Mouse (Mus musculus): ENCODE data around the gene Nutf2.
A peak's percentile ranks its signal among the peaks of the same experiment; 100 is the strongest.

The Nutf2 gene

DNA sequence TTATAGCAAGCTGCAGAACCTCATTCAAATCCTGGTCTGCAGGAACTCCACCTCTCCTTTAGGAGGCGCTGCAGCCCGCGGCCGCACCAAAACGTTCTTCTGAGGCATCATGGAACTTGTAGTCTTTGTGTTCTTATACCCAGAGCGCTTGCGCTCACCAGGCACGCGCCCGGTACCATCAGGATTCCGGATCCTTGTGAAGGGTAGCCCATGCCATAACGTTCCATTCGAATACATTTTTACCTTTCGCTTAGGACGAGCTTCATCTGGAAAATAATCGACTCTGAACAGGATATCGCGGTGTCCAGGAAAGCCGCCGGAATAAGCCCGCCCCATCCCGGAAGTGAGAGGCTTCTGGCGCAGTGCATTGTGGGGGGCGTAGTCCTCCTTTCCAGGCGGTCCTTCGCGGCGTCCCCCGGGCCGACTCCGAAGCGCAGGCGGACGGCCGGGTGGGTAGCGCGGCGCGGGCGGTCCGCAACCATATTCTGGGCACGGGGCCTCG lies 5.6 kb upstream of the Nutf2 start, which contains the start of gene Thap11:
Gene Thap11 (plus strand): TSS at position 418 of the 502 bp plus-strand sequence.
- peak; percentile 84 to 90 for DNase-seq (ENCODE audit: low read depth in 2 of 2, low spot score in 2 of 2)

DNA sequence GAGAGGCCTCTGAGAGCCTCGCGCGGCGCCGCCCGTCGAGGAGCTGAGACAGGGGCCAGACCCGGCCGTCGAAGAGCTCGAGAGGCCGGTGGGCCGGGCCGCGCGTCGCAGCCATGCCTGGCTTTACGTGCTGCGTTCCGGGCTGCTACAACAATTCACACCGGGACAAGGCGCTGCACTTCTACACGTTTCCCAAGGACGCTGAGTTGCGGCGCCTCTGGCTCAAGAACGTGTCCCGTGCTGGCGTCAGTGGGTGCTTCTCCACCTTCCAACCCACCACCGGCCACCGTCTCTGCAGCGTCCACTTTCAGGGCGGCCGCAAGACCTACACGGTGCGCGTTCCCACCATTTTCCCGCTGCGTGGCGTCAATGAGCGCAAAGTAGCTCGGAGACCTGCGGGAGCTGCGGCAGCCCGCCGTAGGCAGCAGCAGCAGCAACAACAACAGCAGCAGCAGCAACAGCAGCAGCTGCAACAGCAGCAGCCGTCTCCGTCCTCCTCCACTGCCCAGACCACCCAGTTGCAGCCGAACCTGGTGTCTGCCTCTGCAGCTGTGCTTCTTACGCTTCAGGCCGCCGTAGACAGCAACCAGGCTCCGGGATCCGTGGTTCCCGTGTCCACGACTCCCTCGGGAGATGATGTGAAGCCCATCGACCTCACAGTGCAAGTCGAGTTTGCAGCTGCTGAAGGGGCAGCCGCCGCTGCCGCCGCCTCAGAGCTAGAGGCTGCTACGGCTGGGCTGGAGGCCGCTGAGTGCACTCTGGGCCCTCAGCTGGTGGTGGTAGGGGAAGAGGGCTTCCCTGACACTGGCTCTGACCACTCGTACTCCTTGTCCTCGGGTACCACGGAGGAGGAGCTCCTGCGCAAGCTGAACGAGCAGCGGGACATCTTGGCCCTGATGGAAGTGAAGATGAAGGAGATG lies 4.9 kb upstream of the Nutf2 start:
- DNase-seq (ENCODE audit: low read depth in 2 of 2, low spot score in 2 of 2): peak in 1 of 2 experiments; percentile 13

- no peak for DNase-seq (ENCODE audit: low read depth in 2 of 2, low spot score in 2 of 2)
These were observed 4.1 kb upstream of the Nutf2 start for GRCm38 (mm10) chr8:105856168-105856835.

- no peak for DNase-seq (ENCODE audit: low read depth in 2 of 2, low spot score in 2 of 2)
These were observed 1.9 kb upstream of the Nutf2 start for GRCm38 (mm10) chr8:105858495-105858894.

DNA sequence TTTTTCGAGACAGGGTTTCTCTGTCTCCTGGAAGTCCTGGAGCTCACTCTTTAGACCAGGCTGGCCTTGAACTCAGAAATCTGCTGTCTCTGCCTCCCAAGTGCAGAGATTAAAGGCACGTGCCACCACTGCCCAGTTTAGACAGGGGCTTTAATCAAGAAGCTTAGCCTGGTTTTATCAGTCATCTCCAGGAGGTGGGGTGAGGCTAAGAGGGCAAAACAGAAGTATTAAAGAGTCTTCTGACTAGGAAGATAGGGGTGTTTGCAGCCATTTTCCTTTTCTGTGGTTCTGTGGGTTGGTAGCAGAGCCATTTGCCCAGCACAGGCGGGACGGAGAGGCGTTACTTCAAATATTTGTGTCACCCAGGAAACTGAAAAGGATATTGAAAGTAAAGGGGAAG lies 1.1 kb upstream of the Nutf2 start:
- DNase-seq (ENCODE audit: low read depth in 2 of 2, low spot score in 2 of 2): no peak

DNA sequence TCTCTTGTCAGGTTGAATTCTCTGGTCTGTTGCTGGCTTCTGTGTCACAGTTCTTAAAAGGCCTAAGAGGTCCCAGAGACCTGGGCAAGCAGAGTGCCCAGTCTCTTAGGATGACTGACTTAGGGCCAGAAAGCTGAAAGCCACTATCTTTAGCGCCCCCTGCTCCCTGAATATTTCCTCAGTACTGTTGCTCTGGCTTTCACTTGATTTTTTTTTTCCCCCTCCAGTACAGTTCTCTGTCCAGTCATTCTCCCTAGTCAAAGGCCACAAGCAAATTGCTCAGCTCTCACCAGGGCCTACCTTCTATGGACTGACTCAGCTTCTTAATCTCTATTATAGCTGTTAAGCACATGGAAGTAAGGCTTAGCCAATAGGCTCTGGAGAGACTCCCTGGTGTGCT lies 1.6 kb downstream of the Nutf2 start:
- no peak for DNase-seq (ENCODE audit: low read depth in 2 of 2, low spot score in 2 of 2)

DNA sequence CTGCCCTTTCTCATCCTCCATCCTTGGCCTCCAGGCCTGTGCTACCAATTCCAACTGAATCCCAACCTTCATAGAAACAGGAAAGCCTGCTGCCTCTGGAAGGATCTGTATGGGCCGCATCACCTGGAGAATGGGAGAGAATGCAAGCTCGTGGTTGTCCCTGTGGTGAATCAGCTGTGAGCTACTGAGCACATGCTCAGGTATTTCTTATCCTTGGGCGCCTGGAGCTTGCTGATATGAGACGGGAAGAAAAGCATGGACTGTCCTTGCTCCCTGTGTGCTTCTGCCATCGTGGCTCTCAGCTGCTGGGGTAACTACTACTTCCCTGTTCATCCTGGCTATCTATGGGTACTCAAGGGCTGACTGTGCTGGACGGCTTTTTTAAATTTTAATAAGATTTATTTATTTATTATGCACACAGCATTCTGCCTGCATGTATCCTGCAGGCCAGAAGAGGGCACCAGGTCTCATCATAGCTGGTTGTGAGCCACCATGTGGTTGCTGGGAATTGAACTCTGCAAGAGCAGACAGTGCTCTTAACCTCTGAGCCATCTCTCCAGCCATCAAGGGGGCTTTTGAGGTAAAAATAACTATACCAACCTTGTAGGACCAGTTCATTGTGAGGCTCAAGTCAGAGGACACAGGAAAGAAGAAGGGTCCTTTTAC lies 6.1 kb downstream of the Nutf2 start:
- no peak for DNase-seq (ENCODE audit: low read depth in 2 of 2, low spot score in 2 of 2)

GRCm38 (mm10) chr8:105874301-105874700 lies 13.9 kb downstream of the Nutf2 start:
- no peak for DNase-seq (ENCODE audit: low read depth in 2 of 2, low spot score in 2 of 2)

- DNase-seq (ENCODE audit: low read depth in 2 of 2, low spot score in 2 of 2): peak; percentile 81 to 86
These were observed 20.6 kb downstream of the Nutf2 start, which contains the start of gene Edc4 for GRCm38 (mm10) chr8:105880754-105881520. Edc4 (plus strand) TSS chr8:105880881.

DNA sequence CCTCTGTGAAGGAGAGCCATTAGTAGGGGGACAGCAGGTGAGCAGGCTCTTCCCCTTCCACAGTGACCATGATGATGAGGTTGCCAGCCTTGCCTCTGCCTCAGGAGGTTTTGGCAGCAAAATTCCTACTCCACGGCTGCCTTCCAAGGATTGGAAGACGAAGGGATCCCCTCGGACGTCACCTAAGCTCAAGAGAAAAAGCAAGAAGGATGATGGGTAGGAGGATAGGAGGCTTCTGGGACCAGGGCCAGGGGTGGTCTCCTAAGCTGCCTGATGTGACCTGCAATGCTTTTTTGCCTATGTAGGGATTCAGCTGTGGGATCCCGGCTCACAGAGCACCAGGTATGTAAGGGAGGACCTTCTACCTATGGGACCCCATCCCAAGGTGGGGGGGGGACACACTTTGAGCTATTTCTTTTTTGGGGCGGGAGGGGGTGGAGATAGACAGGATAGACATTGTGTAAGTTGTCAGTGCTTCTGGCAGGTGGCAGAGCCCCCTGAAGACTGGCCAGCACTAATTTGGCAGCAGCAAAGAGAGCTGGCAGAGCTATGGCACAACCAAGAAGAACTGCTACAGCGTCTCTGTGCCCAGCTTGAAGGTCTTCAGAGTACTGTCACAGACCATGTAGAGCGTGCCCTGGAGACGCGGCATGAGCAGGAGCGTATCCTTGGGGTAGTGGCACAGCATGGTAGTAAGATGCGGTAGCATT lies 29.5 kb downstream of the Nutf2 start:
- DNase-seq (ENCODE audit: low read depth in 2 of 2, low spot score in 2 of 2): no peak

DNA sequence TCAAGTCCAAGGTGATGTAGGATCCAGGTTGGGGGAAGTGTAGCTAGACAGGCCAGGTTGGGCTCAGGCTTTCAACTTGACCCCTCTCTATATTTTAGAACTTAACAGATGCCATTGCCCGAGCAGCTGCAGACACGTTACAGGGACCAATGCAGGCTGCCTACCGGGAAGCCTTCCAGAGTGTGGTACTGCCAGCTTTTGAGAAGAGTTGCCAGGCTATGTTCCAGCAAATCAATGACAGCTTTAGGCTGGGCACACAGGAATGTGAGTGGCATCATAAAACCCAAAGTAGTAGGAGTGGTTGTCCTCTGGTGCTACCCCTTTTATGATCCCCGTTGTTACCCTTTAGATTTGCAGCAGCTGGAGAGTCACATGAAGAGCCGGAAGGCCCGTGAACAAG lies 30.5 kb downstream of the Nutf2 start:
- no peak for DNase-seq (ENCODE audit: low read depth in 2 of 2, low spot score in 2 of 2)

- DNase-seq (ENCODE audit: low read depth in 2 of 2, low spot score in 2 of 2): peak in 1 of 2 experiments; percentile 9
These were observed 32.1 kb downstream of the Nutf2 start for GRCm38 (mm10) chr8:105892432-105892831.

DNA sequence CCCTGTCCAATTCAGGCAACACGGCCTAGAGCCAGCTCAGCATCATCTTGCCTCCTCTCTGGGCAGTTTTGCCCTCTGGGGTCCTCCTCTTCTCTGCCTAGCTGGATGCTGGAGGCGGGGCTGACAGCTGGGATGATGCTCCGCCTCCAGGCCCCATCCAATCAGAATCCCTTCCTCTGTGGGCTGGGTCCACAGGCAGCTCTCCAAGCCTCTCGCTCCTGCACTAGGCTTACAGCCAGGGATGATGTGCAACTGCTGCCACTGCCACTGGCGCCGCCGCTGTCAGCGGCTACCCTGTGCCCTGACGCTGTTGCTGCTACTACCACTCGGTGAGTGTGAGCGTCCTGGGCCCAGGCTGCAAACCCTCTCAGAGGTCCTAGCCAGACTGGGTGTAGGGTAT lies 33.0 kb downstream of the Nutf2 start, which contains the start of gene Nrn1l:
Gene Nrn1l (plus strand): TSS at position 229 of the 400 bp plus-strand sequence.
- DNase-seq (ENCODE audit: low read depth in 2 of 2, low spot score in 2 of 2): no peak

- DNase-seq (ENCODE audit: low read depth in 2 of 2, low spot score in 2 of 2): no peak
These were observed 37.6 kb downstream of the Nutf2 start for GRCm38 (mm10) chr8:105897801-105898480.

DNA sequence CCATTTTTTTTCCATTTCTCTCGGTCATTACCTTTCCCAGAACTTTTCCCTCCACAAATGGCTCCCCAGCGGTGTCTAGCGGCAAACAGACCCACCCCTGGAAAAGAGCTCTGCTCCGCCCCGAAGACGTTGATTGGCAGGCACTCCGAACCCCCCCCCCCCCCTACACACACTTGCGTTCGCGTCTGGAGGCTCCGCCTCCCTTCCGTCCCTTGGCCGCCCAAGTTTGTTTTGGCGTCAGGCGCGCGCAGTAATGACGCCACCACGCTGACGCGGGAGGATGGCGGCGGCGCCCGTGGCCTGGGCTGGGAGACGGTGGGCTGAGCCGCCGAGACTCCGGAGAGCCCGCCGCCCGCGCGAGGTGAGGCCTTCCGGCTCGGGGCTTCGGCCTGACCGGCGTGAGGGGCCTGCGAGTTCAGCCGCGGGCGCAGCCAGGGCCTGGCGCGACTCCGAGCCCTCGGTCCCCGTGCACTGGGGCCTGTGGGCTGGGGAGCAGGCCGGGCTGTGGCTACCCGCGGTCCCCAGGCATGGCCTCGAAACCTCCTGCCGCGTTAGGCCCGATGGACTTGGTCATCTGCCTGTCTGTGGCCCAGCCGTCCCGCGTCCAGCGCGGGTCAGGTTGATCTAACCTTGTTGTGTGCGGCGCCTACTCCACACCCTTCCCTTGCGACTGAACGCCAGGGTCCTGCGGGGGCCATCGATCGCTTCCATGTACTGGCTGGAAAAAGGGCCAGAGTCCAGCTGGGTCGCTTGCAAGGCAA lies 40.0 kb downstream of the Nutf2 start, which contains the start of gene Pskh1:
Gene Pskh1 (plus strand): TSS at position 262 of the 761 bp plus-strand sequence.
- peak; percentile 86 to 87 for DNase-seq (ENCODE audit: low read depth in 2 of 2, low spot score in 2 of 2)

- peak; percentile 41 to 58 for DNase-seq (ENCODE audit: low read depth in 2 of 2, low spot score in 2 of 2)
These were observed 40.7 kb downstream of the Nutf2 start for GRCm38 (mm10) chr8:105900941-105901616.

- no peak for DNase-seq (ENCODE audit: low read depth in 2 of 2, low spot score in 2 of 2)
These were observed 59.0 kb downstream of the Nutf2 start for GRCm38 (mm10) chr8:105919390-105919789.

DNA sequence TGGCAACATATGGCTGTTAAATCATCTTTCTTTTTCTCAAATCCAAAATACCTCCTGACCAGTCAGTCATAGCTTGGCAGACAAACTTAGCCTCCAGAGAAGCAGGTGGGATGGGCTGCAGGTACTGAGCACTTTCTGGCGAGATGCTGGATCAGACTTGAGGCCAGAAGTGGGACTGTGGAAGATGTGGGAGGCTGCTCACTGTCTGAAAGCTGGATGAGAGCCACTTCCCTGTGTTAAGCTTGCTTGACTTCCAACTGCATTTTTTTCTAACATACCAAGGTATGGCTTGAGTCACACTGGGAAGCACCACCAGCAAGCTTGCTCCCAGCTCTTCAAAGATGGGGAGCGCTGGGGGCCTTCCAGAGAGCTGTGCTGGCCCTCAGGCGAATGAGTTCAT lies 64.7 kb downstream of the Nutf2 start:
- no peak for DNase-seq (ENCODE audit: low read depth in 2 of 2, low spot score in 2 of 2)

Measured in CD8-positive naive resting alpha-beta T cell, adult 2 months (primary cell).